Mouse (Mus musculus) gastrocnemius, adult 8-10 months (tissue): Measurements from ENCODE around the gene Pnpla3. TPM values are rescaled to one million over a fixed set of nuclear protein-coding genes. Genes with fewer than 3 reads are reported as not detected.

ENCODE experiments used
- DNase-seq, 2 experiments: peaks; one replicate each; pipeline ENCODE4 v3.0.0; 2022; ENCODE audit warnings: low spot score in 2 of 2
- total RNA-seq, 4 experiments: library from RNA; stranded (reverse); gene quantifications; 2 replicates each; pipeline ENCODE4 v1.2.4; 2022

Gene Pnpla3
- total RNA-seq, 4 experiments from 2014 or later: 1.8 to 5.7 (median 5.0) TPM

- no peak for DNase-seq
These were observed 3.5 kb downstream of the Pnpla3 start for GRCm38 (mm10) chr15:84171166-84171565.

GRCm38 (mm10) chr15:84178733-84179132 lies 11.1 kb downstream of the Pnpla3 start:
- DNase-seq: no peak

GRCm38 (mm10) chr15:84182000-84182399 lies 14.4 kb downstream of the Pnpla3 start:
- peak; percentile 11 to 31 for DNase-seq

GRCm38 (mm10) chr15:84183967-84184366 lies 16.3 kb downstream of the Pnpla3 start:
- DNase-seq: no peak

- no peak for DNase-seq
These were observed 18.6 kb downstream of the Pnpla3 start for GRCm38 (mm10) chr15:84186196-84186595.

GRCm38 (mm10) chr15:84188887-84189530 lies 21.4 kb downstream of the Pnpla3 start:
- DNase-seq: no peak

- no peak for DNase-seq
These were observed 22.2 kb downstream of the Pnpla3 start for GRCm38 (mm10) chr15:84189881-84190280.

GRCm38 (mm10) chr15:84191724-84192057 lies 24.1 kb downstream of the Pnpla3 start:
- no peak for DNase-seq

- peak; percentile 88 for DNase-seq
These were observed 24.6 kb downstream of the Pnpla3 start, which contains the start of gene Samm50 for GRCm38 (mm10) chr15:84192058-84192791. TSS of gene Samm50 (plus strand) at chr15:84192241.

GRCm38 (mm10) chr15:84196486-84197165 lies 29.0 kb downstream of the Pnpla3 start:
- DNase-seq: no peak

GRCm38 (mm10) chr15:84207327-84207726 lies 39.7 kb downstream of the Pnpla3 start:
- no peak for DNase-seq

GRCm38 (mm10) chr15:84209517-84210412 lies 42.1 kb downstream of the Pnpla3 start:
- DNase-seq: no peak

GRCm38 (mm10) chr15:84210461-84210860 lies 42.8 kb downstream of the Pnpla3 start:
- DNase-seq: no peak

GRCm38 (mm10) chr15:84210941-84211340 lies 43.3 kb downstream of the Pnpla3 start:
- no peak for DNase-seq

GRCm38 (mm10) chr15:84211564-84211963 lies 43.9 kb downstream of the Pnpla3 start:
- DNase-seq: no peak

- peak; percentile 76 to 77 for DNase-seq
These were observed 44.6 kb downstream of the Pnpla3 start for GRCm38 (mm10) chr15:84212031-84212755.

- DNase-seq: peak in 1 of 2 experiments; percentile 16
These were observed 45.1 kb downstream of the Pnpla3 start for GRCm38 (mm10) chr15:84212756-84213105.

GRCm38 (mm10) chr15:84213162-84213739 lies 45.6 kb downstream of the Pnpla3 start:
- DNase-seq: no peak

GRCm38 (mm10) chr15:84214476-84214875 lies 46.8 kb downstream of the Pnpla3 start:
- peak in 1 of 2 experiments; percentile 37 for DNase-seq

GRCm38 (mm10) chr15:84215273-84215672 lies 47.6 kb downstream of the Pnpla3 start:
- DNase-seq: no peak
